Mouse (Mus musculus) heart, postnatal 14 days (tissue): ENCODE measurements around the gene Ccdc77. TPM values are rescaled to one million over a fixed set of nuclear protein-coding genes. Genes with fewer than 3 reads are reported as not detected.
"Not testable (repeated sequence)": the region's sequence is repeated elsewhere in the genome, so short reads cannot be mapped to it uniquely, and the experiment has no call there.

Experiments
- DNase-seq, 2 experiments: peaks; one replicate each; pipeline ENCODE4 v3.0.0; 2021 to 2022
- intact Hi-C: fragments of 180-260 bp; cut with DNase I; formaldehyde crosslinking; loops from one replicate; pipeline ENCODE4 v1.15.1; 2025
- total RNA-seq, 2 experiments: library from RNA; stranded (reverse); gene quantifications; 2 replicates each; pipeline ENCODE4 v1.2.3; 2021

Ccdc77 gene
- total RNA-seq, 2 experiments from 2014 or later = 7.1 to 7.7 TPM

DNA sequence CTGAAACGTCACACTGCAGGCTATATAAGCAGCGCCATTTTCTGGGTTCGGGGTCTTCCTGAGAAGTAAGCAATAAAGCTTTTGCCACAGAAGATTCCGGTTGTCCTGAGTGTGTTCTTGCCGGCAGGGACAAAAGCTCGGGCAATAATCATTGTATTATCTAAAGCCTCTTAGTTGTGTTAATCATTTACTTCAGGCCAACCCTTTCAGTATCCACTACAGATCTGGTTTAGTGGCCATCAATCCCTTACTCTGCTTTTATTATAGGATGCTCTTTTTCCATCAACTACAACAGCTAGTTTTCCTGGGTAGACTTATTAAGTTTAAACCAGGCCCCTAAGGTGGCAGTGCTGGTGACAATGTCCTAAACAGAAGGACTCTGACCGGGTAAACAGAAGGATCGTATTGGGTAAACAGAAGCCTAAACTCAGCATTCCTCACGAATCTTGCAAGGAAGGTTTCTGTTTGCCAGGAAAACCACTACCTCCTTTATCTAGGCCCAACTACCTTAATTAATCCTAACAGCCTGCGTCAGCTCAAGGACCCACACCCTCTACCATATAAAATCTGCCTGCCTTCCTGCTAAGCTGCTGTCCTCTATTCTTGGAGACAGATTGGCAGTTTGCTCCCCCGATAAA is 45.8 kb downstream of the Ccdc77 start:
- intact Hi-C loops = no loop called here
- DNase-seq = no peak

DNA sequence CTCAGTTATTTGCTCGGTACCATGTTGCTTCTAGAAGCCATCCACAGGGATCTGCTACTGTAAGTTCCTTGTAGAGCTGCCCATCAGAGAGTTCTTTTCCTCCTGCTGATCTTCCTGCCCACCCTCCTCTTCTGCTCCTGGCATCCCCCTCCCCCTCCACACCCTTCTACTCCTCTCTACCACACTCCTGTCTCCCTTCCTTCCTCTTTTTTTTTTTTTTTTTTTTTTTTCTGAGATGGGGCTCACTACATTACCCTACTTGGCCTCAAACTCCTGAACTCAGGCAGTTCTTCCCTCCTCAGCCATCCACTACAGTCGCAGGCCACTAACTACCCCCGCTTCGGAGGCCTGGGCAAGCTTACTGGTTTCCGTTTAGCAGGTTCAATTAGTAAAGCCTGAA is 51.7 kb downstream of the Ccdc77 start:
- intact Hi-C loops = no loop called here

DNA sequence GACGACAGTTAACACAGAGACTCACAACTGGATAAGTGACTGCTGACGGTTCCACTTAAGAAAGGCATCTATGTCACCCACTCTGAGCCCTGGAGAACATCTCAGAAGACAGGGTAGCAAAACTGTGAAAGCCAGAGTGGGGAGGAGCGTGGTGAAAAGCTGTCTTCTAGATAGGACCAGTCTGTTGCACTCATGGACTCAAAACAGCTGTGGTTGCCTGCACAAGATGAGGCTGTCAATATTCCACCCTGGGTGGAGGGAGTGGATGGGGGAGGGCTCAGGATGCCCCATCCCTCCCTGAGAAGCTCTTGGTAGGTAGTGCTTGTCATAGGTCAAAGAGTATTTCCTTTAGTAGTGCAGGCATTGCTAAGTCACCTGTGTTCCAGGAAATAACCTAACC is 54.4 kb downstream of the Ccdc77 start:
- intact Hi-C loops = loop anchor here (10.0 kb wide), 1 partner anchor 515 kb away; no protein-coding TSS in a partner anchor
- no peak for DNase-seq

More for the DNA sequence above, 51.7 kb downstream of the Ccdc77 start:
- DNase-seq = no peak

- intact Hi-C loops = loop anchor here (10.0 kb wide), 1 partner anchor 515 kb away; no protein-coding TSS in a partner anchor
- peak; percentile 9 to 19 for DNase-seq
These were observed 54.8 kb downstream of the Ccdc77 start for GRCm38 (mm10) chr6:120309338-120309737.

- intact Hi-C loops = loop anchor here (10.0 kb wide), 1 partner anchor 512 kb away; no protein-coding TSS in a partner anchor
- peak in 1 of 2 experiments; percentile 11 for DNase-seq
These were observed 57.1 kb downstream of the Ccdc77 start for GRCm38 (mm10) chr6:120306859-120307594.

- DNase-seq = peak in 1 of 2 experiments; percentile 25
- intact Hi-C loops = loop anchor here (10.0 kb wide), 1 partner anchor 508 kb away; no protein-coding TSS in a partner anchor
These were observed 61.3 kb downstream of the Ccdc77 start for GRCm38 (mm10) chr6:120302755-120303316.

- peak; percentile 33 to 60 for DNase-seq
- intact Hi-C loops = loop anchor here (1.0 to 10.0 kb wide), 2 partner anchors 78 to 506 kb away; no protein-coding TSS in a partner anchor
These were observed 63.0 kb downstream of the Ccdc77 start for GRCm38 (mm10) chr6:120301137-120301536.

DNA sequence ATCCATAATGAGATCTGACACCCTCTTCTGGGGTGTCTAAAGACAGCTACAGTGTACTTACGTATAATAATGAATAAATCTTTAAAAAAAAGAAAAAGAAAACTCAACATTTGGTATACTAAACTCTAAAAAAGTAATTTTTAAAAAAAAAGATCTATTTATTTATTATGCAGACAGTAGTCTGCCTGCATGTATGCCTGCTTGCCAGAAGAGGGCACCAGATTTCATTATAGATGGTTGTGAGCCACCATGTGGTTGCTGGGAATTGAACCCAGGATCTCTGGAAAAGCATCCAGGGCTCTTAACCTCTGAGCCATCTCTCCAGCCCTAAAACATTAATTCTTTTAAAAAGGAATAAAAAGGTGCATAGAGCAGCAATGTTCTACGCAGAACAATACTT is 67.6 kb downstream of the Ccdc77 start:
- DNase-seq, intact Hi-C loops: not testable (repeated sequence)

- intact Hi-C loops = no loop called here
- DNase-seq = no peak
These were observed 69.4 kb downstream of the Ccdc77 start for GRCm38 (mm10) chr6:120294785-120295133.

DNA sequence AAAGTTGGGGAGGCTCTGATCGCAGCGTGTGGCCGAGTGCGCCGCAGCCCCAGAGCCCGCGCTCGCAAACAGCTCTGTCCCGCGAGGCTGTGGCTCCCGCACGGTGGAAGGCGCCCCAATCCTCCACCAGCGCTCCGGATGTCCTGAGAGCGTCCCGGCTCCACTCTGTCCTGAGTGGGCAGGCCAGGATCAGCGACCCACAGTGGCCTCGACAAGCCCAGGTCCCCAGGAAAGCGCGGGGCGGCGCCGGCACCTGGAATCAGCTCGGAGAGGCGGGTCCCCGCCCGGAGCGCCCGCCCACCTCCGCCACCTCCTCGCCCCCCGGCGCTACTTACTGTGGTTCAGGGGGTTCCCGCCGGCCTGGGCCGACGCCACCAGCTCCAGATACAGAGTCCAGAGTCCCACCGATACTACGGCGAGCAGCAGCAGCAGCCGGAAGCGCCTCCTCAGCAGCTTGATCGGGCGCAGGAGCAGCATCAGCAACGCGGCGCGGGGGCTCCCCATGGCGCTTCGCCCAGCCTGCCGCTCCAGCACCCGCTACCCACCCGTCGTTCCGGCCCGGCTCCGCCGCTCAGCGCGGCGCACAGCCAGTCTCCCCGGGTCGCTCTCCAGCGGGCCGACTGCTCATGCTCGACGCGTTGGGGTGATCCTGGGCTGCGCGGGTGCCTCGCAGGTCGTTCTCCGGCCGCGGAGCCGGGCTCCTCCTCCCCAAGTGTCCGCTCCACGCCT is 70.0 kb downstream of the Ccdc77 start, which contains the start of the genes D330020A13Rik and B4galnt3:
TSS of gene D330020A13Rik (plus strand) at position 309 of the 729 bp plus-strand sequence.
TSS of gene B4galnt3 (minus strand) at position 504 of the 729 bp plus-strand sequence.
- intact Hi-C loops = no loop called here
- peak; percentile 30 to 33 for DNase-seq

DNA sequence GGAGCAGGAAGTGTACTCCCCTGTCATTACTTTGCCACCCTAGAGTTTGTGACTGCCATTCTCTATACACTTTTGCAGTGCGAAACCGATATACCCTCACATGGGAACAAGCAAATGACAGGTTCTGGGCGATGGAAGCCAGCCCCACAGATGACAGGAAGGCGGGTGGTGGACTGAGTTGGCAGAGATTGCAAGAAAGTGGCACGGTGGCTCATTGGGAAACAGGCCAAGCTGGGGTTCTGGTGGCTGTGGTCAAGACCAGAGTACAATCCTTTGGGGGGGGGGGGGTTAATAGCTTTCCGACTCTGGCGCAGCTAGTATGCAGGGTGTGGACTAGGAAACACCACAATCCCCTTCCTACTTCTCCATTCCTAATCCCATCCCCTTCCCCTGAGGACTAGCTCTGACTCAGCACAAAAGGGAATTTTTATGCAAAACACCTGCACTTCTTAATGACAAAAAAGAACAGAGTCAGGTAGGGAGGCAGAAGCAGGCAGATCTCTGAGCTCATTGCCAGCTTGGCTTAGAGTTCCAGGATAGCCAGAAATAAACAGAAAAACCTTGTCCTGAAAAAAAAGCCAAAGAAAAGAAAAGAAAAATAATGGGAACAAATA is 72.7 kb downstream of the Ccdc77 start:
- no peak for DNase-seq
- intact Hi-C loops = no loop called here

- DNase-seq = no peak
- intact Hi-C loops = no loop called here
These were observed 74.7 kb downstream of the Ccdc77 start for GRCm38 (mm10) chr6:120289430-120289829.

GRCm38 (mm10) chr6:120288541-120288940 is 75.6 kb downstream of the Ccdc77 start:
- intact Hi-C loops = no loop called here

GRCm38 (mm10) chr6:120287279-120287678 is 76.9 kb downstream of the Ccdc77 start:
- intact Hi-C loops = no loop called here
- no peak for DNase-seq

More at GRCm38 (mm10) chr6:120288541-120288940, 75.6 kb downstream of the Ccdc77 start:
- no peak for DNase-seq

DNA sequence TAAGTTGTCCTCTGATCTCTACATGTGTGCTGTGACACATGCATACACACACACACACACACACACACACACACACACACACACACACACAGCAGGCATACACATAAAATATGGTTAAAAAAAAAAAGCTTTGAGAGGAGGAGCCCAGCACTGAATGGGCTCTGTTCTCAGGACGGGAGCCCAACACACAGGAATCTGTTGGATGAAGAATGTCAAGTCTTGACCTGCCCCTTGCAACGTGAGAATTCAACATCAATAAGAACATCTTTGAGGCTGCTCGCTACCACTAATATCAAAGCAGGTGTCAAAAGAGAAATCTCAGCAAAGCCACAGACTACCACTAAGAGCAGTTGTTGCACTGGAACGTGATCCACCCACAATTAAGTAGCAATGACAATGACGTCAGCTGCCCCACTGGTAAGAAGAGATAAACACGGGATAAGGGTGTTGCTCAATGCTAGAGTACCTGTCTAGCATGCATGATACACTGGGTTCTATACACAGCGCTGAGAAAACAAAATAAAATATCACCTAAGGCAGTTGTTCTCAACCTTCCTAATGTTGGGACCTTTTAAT is 87.2 kb downstream of the Ccdc77 start:
- intact Hi-C loops = no loop called here
- DNase-seq = no peak

GRCm38 (mm10) chr6:120275301-120275700 is 88.9 kb downstream of the Ccdc77 start:
- DNase-seq = peak; percentile 11 to 21
- intact Hi-C loops = no loop called here

DNA sequence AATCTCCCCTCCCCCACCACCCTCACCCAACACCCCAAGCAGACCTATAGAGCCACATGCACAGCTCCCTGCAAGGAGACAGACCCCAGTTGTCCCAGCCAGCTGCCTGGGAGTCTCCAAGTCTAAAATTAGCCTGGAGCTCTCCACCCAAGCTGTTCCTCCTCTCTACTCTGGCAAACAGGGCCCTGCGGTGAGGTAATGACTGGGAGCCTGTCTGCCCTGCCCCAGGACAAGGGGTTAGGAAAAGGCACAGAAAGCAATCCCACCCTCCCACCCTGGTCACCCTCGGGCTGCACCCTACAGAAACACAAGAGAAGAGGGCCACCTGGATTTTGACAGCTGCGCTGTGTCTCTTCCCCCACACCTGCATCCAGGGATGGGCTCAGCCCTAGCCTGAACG is 89.3 kb downstream of the Ccdc77 start:
- peak; percentile 55 to 67 for DNase-seq
- intact Hi-C loops = no loop called here
